Mouse (Mus musculus): ENCODE results near the gene Gm47996.

DNA sequence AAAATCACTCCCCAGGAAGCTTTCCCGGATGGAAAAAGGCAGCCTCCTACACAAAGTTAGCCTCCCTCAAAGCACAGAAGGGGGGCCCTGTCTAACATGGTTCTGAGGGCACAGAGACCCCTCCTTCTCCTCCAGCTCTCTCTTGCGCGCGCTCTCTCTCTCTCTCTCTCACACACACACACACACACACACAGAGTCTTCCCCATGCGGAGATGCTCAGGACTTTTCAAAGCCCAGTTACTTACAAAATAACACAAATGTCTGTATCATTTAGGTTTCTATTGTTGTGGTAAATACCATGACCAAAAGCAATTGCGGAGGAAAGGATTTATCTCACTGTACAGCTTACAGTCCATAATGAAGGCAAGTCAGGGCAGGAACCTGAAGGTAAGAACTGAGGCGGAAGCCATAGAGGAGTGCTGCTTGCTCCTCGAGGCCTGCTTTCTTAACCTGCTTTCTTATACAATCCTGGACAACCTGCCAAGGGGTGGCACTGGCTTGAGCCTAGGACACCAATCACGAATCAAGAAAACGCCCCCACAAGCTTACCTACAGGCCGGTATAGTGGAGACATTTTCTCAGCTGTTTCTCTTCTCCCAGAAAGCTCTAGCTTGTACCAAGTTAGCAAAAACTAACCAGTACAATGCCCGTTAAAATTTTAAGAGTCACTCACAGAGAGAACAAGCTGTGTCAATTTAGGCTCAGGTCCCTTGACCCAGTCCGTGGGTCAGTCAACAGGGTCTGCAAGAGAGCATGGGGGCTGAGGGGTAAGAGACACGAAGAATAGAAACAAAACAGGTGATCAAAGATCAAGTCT, 41.5 kb downstream of the Gm47996 start:
- TF ChIP-seq CTCF (IDR thresholded peaks at IDR 0.05; ENCODE audit: borderline replicate concordance, extremely low read depth, insufficient read depth, insufficient read length) (no peak), POLR2A (IDR thresholded peaks at IDR 0.05; ENCODE audit: borderline replicate concordance, extremely low read depth, insufficient read depth, insufficient read length, poor library complexity, severe bottlenecking) (no peak)
